Mouse (Mus musculus) C2C12 (cell line): ENCODE results near the gene Osbp.

Experiments
- CEBPB ChIP-seq: IDR thresholded peaks from one replicate; pipeline ENCODE4 v1.6.1; 2011; ENCODE audit warnings: low read depth, mild to moderate bottlenecking, control low read depth, moderate library complexity
- CTCF ChIP-seq: IDR thresholded peaks from one replicate; pipeline ENCODE4 v1.5.1; 2011; ENCODE audit not compliant: control insufficient read depth, insufficient read depth, insufficient read length
- MAX ChIP-seq: IDR thresholded peaks from one replicate; pipeline ENCODE4 v1.6.1; 2011; ENCODE audit warnings: mild to moderate bottlenecking, control low read depth
- MYOG ChIP-seq: IDR thresholded peaks from one replicate; pipeline ENCODE4 v1.6.1; 2011; ENCODE audit not compliant: control insufficient read depth, insufficient read length; ENCODE audit errors: extremely low read depth

DNA sequence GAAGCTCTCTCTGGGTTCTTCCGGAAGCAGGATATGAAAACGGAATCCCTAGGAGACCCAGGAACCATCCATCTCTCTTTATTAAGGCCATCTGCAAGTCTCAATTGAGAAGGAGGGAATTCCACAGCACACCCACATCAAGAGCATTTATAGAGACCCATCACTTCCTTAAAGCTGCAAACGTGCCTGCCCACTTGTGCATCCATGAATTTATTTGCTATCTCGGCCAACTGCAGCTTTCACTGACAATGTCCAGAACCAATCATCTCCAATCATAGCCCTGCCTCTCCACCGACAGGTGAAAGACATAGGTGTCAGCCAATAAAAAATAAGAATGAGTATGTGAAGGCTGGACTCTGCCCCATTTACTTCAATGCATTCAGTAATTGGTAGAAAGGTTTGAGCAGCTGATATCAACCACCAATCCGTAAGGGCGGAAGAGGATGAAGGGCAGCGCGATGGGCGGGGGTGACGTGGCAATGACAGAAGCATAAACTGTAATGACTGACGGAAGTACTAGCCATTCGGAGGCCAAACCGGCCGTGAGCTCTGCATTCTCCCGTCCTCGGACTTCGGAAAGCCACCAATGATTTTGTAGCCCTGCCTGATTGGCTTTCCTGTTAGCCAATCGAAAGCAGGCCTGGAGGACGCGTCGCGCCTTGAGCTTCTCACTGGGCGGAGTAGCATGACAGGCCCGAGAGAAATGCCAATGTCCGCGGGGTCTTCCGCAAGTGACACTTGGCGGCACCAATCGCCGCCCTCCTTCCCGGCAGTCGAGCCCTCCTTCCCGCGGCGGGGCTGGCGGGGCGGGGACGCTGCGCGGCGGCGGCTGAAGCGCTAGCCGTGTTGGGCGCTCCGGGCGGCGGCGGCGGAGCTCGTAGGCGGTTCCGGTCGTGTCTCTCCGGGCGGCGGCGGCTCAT, at the start of gene Osbp:
- no peak for TF ChIP-seq CTCF
- no peak for TF ChIP-seq MYOG
- no peak for TF ChIP-seq CEBPB
- TF ChIP-seq MAX, result peak; percentile 46
